Comparison of ENCODE assay signal across 9 mouse cellular contexts in genomic region chr2:169699862-169700511, GRCm38 (mm10).
DNase-seq lines count a peak whose midpoint lies in the region.
"Had no signal": no experiment of that assay in that cellular context is flagged by ENCODE, and none has a peak within 500 bp of the region (broad histone marks: within the 10 kb centered on the region; RNA-seq: fewer than 3 reads in every experiment).

No protein-coding gene starts in this region.

- peak; percentile 70 for DNase-seq in adrenal gland, postnatal 10 days
- DNase-seq in gastrocnemius, adult 18-20 months (ENCODE audit: low spot score), result peak; percentile 63
- DNase-seq in heart, postnatal 4 days, result peak; percentile 66
- DNase-seq in lung, postnatal 4 days, result peak; percentile 33 to 76
- no peak for DNase-seq in layer of hippocampus, adult 9-10 months (ENCODE audit: low spot score)
- DNase-seq in thymus, postnatal 14 days, result no peak
- DNase-seq in layer of hippocampus, adult 9-11 months, result no peak
- DNase-seq in cerebellum, postnatal 10 days, result no peak
- DNase-seq: cerebellum, adult 18-20 months had no signal

Comparison
In these comparisons a context has a peak if more than half of its experiments do, and no peak if none do; other contexts are left out.
1. DNase-seq: peak in adrenal gland, postnatal 10 days (single experiment), gastrocnemius, adult 18-20 months (single experiment), heart, postnatal 4 days (single experiment) and lung, postnatal 4 days (2 of 2); none in layer of hippocampus, adult 9-10 months (single experiment), thymus, postnatal 14 days (single experiment), layer of hippocampus, adult 9-11 months (single experiment) and cerebellum, postnatal 10 days (0 of 2).